Mouse (Mus musculus): Measurements from ENCODE around the gene Csnk2b. TPM values are rescaled to one million over a fixed set of nuclear protein-coding genes. Genes with fewer than 3 reads are reported as not detected.
A peak's percentile ranks its signal among the peaks of the same experiment; 100 is the strongest.
"Not testable (repeated sequence)": the region's sequence is repeated elsewhere in the genome, so short reads cannot be mapped to it uniquely, and the experiment has no call there.

Csnk2b gene
- polyA plus RNA-seq, 1 experiment from 2014 or later, result 246 TPM

DNA sequence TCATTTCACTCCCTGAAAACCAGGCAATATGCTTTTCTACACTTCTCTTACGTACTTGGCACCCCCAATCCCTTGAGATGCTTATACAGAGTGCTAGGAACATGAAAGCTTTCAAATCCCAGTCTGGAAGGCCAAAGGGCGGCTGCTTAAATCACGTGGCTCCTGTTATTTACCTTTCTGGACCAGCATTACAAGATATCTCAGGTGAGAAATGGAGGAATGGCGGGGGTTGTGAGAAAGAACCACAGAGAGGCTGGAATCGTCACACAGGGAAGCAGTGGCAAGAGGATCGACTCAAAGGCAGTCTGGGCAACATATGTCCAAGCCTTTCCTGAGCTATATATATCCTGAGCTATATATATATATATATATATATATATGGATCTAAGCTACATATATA lies 3.7 kb upstream of the Csnk2b start:
- Histone ChIP-seq H3K36me3 (peaks cover 42% of the 10 kb centered on the region), H3K4me1 (peaks cover 45% of the 10 kb centered on the region), H3K9me3 (no peaks in the 10 kb centered on the region), H3K27me3 (ENCODE audit: insufficient read depth, poor library complexity, severe bottlenecking) (no peaks in the 10 kb centered on the region), H3K27ac (peak overlapping the region; percentile 78; the same call in 1 of the 2 replicates), H3K4me3 (peak overlapping the region; percentile 81)
- 25% methylated on average over 6 of the region's 6 CpGs for WGBS
- no peak for DNase-seq (ENCODE audit: low spot score)

DNA sequence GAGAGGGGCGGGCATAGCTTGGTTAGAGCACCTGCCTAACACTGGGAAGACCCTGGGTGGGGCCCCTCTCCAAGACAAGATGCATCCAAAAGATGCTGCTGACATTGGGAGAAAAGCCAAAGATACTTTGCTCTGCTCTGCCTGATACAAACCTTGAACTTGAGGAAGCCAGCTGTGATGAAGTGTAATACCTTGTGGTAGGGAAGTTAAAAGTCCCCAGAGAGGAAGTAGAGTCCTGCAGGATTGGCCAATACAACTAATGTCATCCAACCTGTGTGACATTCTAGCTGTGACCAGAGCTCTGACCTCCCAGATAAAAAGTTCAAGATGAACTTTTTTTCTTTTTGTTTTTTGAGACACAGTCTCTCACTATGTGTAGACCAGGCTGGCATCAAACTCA lies 3.2 kb upstream of the Csnk2b start:
- Histone ChIP-seq H3K36me3 (peaks cover 39% of the 10 kb centered on the region), H3K27me3 (ENCODE audit: insufficient read depth, poor library complexity, severe bottlenecking) (no peaks in the 10 kb centered on the region), H3K4me3 (no peak overlapping the region), H3K4me1 (peaks cover 50% of the 10 kb centered on the region), H3K9me3 (no peaks in the 10 kb centered on the region), H3K27ac (no peak overlapping the region)
- no peak for DNase-seq (ENCODE audit: low spot score)
- WGBS, result 93% methylated on average over 1 of the region's 1 CpGs

DNA sequence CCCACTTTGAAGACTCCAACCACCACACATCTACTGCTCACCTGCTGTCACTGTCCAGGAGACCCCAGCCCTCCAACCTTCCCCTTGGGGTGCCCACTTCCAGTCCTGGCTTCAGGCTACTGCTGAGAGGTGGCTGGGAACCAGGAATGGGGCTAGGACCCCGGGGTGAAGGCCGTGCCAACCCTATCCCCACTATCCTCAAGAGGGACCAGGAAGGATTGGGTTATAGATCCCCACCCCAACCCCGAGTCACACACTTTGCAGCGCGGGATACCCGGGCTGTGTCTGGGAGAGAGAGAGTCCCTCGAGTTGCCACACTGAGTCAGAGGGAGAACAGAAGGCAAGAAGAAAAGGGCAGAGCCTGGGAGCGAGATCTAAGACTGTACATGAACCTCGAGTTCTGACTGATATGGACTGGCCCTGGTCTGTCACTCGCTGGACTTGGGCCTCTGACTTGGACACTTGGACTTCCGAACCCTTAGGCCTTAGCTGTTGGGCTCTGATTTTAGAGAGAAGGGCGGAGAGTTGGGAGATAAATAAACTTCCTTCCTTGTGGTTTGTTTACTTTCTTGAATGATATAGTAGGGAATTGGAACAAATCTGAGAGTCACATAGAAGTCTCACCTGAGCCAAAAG lies 2.5 kb upstream of the Csnk2b start:
- H3K36me3 ChIP-seq, result peaks cover 41% of the 10 kb centered on the region
- not testable (repeated sequence) for DNase-seq (ENCODE audit: low spot score); H3K9me3 ChIP-seq; H3K27me3 ChIP-seq (ENCODE audit: insufficient read depth, poor library complexity, severe bottlenecking); H3K27ac ChIP-seq; H3K4me3 ChIP-seq
- WGBS, result 92% methylated on average over 12 of the region's 12 CpGs
- peaks cover 53% of the 10 kb centered on the region for H3K4me1 ChIP-seq

DNA sequence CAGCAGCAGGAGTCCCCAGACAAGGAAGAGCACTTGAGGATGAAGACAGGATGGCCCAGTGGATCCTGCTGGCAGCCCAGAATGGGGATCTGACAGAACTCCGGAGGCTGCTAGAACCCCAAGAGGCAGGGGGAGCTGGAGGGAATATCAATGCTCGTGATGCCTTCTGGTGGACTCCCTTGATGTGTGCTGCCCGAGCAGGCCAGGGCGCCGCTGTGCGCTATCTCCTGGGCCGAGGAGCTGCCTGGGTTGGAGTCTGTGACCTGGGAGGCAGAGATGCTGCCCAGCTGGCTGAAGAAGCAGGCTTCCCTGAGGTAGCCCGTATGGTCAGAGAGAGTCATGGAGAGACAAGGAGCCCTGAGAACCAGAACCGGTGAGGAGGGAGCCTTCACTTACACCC lies 1.4 kb upstream of the Csnk2b start:
- not testable (repeated sequence) for H3K4me3 ChIP-seq; DNase-seq (ENCODE audit: low spot score); H3K9me3 ChIP-seq; H3K27me3 ChIP-seq (ENCODE audit: insufficient read depth, poor library complexity, severe bottlenecking); H3K27ac ChIP-seq
- 88% methylated on average over 9 of the region's 9 CpGs for WGBS
- Histone ChIP-seq H3K36me3 (peaks cover 44% of the 10 kb centered on the region), H3K4me1 (peaks cover 45% of the 10 kb centered on the region)

DNA sequence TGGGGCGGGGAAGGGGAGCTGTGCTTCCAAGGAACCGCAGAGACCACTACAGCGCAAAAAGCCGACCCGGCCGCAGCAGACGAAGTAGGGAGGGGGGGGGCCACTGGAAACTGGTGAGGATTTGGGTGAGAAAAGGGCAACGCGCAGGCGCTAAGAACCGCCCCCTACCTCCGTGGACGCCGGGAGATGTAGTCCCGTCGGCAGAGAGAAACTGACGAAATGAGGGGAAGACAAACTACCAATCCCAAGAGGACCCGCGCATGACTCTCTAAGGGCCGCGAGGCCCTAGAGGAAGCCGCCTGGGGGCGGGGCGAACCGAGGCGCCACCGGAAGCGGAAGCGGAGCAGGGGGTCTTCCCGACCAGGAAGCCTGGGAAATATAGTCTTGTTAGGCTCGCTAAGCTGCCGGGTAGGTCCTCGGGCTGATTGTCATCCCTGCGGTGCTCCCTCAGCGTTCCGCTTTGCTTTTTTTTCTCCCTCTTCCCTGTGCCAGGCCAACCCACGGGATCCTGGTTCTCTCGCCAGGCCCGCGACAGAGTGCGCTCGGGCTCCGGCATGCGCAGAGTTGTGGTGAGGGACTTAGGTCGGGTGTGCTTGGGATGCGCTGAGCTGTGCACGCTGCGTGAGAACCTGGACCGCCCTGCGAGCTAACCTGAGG lies 582 bp downstream of the Csnk2b start, which contains the start of gene Gpank1:
Gpank1 (plus strand) TSS at position 313 of the 657 bp plus-strand sequence.
- Histone ChIP-seq H3K27me3 (ENCODE audit: insufficient read depth, poor library complexity, severe bottlenecking) (no peaks in the 10 kb centered on the region), H3K4me3 (peak within 1 kb of the TSS; percentile 97), H3K27ac (peak within 1 kb of the TSS; percentile 94), H3K9me3 (no peaks in the 10 kb centered on the region), H3K4me1 (peaks cover 29% of the 10 kb centered on the region), H3K36me3 (peaks cover 52% of the 10 kb centered on the region)
- under 1% methylated on average over 50 of the region's 50 CpGs for WGBS
- peak; percentile 99 for DNase-seq (ENCODE audit: low spot score)

DNA sequence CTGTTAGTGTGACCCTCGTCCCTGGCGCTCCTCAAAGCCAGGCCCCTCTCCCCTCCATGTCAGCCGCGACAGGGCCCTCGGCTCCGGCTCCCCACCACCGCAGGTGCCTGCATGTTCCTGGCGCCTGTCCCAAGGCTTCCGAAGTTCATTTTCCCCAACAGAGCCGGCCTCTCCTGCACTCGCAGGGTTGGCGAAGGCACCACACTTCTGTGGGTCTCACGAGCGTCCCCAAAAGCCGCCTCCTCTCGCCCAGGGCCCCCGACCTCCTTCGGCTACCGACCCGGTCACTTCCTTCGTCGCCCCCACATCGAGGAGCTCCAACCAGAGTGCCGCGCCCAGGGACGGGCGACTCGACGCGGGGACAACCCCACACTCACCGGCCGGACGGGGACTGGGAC lies 1.1 kb downstream of the Csnk2b start:
- H3K4me3 ChIP-seq, result peak overlapping the region; percentile 97
- H3K9me3 ChIP-seq, result no peaks in the 10 kb centered on the region
- H3K4me1 ChIP-seq, result peaks cover 27% of the 10 kb centered on the region
- under 1% methylated on average over 33 of the region's 33 CpGs for WGBS
- peaks cover 57% of the 10 kb centered on the region for H3K36me3 ChIP-seq
- no peaks in the 10 kb centered on the region for H3K27me3 ChIP-seq (ENCODE audit: insufficient read depth, poor library complexity, severe bottlenecking)
- no peak for DNase-seq (ENCODE audit: low spot score)
- peak overlapping the region; percentile 94 for H3K27ac ChIP-seq

DNA sequence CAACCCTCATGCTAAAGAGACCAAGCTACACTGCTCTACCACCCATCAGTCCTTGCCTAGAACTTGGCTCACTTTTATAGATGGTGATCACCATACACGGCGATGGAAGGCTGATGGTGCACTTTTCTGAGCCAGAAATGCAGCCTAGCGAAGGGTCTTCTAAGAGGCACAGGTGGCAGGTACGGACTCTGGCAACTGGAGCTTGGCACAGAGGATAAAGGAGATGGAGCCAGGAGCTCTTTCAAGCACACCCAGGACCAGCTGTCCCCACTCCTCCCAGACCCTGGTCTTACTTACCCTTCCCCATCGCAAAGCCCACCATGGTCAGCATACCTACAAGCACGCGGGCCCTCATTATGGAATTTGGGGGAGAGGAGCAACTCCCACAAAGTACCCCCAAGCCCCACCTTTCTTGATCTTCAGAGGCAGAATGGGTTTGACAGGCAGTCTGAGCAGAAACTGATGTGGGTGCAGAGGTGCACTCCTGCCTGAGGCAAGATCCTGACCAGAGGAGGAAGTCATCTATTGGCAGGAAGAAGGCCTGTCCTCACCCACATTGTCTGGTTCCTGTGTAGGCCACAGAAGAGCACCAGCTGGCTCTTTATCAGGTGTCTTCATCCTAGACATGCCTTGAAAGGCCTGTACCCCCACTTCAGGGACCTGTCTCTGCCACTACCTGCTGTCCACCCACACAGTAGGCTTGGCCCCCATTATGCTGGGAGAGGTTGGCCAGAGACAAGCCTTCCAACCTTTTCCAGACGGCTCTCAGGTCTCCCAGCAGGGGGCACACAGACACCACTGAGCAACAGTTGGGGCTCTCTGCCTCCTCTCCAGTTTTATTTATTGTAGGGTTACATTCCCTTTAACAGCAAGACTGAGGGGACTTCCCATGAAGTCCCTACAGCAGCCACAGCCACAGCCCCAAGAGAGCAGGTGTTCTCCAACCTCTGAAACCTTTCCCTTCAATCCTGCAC lies 6.5 kb downstream of the Csnk2b start, which contains the start of gene Ly6g5b:
Ly6g5b (minus strand) TSS at position 383 of the 974 bp plus-strand sequence.
- peaks cover 55% of the 10 kb centered on the region for H3K36me3 ChIP-seq
- H3K4me1 ChIP-seq, result peaks cover 12% of the 10 kb centered on the region; the same call in 1 of the 2 replicates
- WGBS, result 87% methylated on average over 8 of the region's 8 CpGs
- H3K27me3 ChIP-seq (ENCODE audit: insufficient read depth, poor library complexity, severe bottlenecking), result no peaks in the 10 kb centered on the region
- no peak within 1 kb of the TSS for H3K4me3 ChIP-seq
- H3K9me3 ChIP-seq, result no peaks in the 10 kb centered on the region
- DNase-seq (ENCODE audit: low spot score), result no peak
- H3K27ac ChIP-seq, result no peak within 1 kb of the TSS

DNA sequence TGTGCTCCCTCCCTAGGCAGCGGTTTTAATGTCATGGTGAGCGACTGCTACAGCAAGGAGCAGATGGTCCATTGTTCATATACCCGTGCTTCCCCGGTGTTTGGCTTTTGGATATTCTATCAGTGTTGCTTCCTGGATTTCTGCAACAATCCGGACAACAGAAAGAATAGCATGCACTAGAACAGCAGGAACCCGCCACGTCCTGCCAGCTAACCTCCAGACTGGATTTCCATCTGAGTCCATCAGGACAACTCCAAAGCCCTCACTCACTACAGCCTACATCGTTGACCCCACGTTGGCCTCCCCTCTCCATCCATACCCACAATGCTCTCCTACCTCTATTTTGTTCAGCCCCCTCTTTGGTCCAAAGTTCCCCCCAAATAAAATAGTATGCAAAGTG lies 10.1 kb downstream of the Csnk2b start:
- Histone ChIP-seq H3K4me1 (peaks cover 7% of the 10 kb centered on the region; the same call in 1 of the 2 replicates), H3K36me3 (peaks cover 28% of the 10 kb centered on the region), H3K9me3 (no peaks in the 10 kb centered on the region), H3K27ac (peak overlapping the region; percentile 69), H3K4me3 (no peak overlapping the region), H3K27me3 (ENCODE audit: insufficient read depth, poor library complexity, severe bottlenecking) (no peaks in the 10 kb centered on the region)
- WGBS, result 66% methylated on average over 9 of the region's 9 CpGs
- no peak for DNase-seq (ENCODE audit: low spot score)

DNA sequence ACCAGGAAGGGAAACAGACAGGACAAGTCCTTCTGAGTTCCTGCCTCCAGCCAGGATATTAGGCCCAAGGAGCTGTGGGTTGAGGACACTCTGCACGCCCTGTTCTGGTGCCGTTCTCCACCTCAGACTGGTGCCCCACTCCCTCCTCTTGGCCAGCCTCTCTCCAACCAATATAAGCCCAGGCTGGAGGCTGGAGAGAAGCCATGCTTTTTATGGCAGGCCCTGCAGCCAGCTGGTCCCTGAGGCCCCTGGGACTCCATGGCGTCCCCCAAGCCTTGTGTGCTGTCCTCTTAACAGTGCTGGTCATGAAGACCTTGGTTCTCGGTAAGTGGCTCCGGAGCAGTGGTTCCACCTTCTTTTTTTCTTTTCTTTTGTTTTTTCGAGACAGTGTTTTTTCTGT lies 13.8 kb downstream of the Csnk2b start, which contains the start of gene Ly6g5c:
Ly6g5c (plus strand) TSS at position 183 of the 400 bp plus-strand sequence.
- Histone ChIP-seq H3K9me3 (no peaks in the 10 kb centered on the region), H3K27ac (no peak within 1 kb of the TSS), H3K4me3 (no peak within 1 kb of the TSS), H3K4me1 (peaks cover 20% of the 10 kb centered on the region), H3K27me3 (ENCODE audit: insufficient read depth, poor library complexity, severe bottlenecking) (no peaks in the 10 kb centered on the region), H3K36me3 (peaks cover 17% of the 10 kb centered on the region)
- no peak for DNase-seq (ENCODE audit: low spot score)
- 78% methylated on average over 6 of the region's 6 CpGs for WGBS

DNA sequence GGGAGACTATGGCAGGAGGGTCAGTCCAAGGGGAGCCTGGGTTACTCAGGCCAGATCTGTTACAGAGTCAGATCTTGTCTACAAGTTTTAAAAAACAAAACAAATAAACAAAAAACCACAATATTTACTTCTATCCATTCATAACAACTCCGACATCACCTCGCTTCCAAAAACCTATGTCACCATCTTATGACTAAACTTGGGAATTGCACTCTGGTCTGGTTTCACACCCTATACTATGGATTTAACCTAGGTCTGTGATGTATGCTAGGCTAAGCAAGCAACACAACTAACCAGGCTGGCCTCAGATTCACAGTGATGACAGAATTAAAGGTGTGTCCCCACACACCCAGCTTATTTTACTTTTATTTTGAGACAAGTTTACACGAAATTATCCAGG lies 15.3 kb downstream of the Csnk2b start:
- no peak overlapping the region for H3K4me3 ChIP-seq
- H3K27me3 ChIP-seq (ENCODE audit: insufficient read depth, poor library complexity, severe bottlenecking), result no peaks in the 10 kb centered on the region
- 61% methylated on average over 3 of the region's 3 CpGs for WGBS
- no peak overlapping the region for H3K27ac ChIP-seq
- peaks cover 32% of the 10 kb centered on the region for H3K36me3 ChIP-seq
- no peak for DNase-seq (ENCODE audit: low spot score)
- peaks cover 31% of the 10 kb centered on the region for H3K4me1 ChIP-seq
- no peaks in the 10 kb centered on the region for H3K9me3 ChIP-seq

DNA sequence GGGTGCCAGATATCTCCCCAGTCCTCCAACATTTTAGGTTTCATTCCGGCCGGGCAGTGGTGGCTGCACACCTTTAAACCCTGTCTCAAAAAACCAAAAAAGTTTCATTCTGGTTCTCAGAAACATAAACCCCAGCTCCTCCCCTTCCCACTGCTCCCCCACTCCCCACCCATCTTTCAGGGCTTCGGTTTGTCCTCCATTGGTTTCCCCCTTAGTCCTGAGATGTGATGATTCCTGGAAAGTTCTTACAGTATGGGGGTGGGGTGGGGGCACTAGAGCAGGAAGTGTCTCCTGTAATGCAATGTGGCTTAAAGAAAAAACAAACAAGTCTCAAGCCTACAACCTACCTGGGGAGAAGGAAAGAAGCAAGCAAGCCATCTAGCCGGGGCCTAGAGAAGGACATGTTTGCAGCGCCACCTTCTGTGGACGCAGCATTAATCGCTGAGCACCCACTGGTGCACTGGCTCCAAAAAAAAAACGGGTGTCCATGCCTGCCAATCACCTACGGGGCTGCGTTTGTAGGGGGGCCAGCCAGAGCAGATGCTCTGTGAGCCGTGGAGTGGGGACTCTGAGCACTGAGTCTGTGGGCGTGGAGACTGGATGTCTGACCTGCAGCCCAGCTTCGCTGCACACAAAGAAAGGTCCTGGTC lies 16.0 kb downstream of the Csnk2b start:
- Histone ChIP-seq H3K4me3 (peak overlapping the region; percentile 22; the same call in 1 of the 2 replicates), H3K9me3 (no peaks in the 10 kb centered on the region), H3K27ac (peak overlapping the region; percentile 69; the same call in 1 of the 2 replicates), H3K36me3 (peaks cover 39% of the 10 kb centered on the region), H3K4me1 (peaks cover 27% of the 10 kb centered on the region), H3K27me3 (ENCODE audit: insufficient read depth, poor library complexity, severe bottlenecking) (no peaks in the 10 kb centered on the region)
- no peak for DNase-seq (ENCODE audit: low spot score)
- 30% methylated on average over 13 of the region's 13 CpGs for WGBS

DNA sequence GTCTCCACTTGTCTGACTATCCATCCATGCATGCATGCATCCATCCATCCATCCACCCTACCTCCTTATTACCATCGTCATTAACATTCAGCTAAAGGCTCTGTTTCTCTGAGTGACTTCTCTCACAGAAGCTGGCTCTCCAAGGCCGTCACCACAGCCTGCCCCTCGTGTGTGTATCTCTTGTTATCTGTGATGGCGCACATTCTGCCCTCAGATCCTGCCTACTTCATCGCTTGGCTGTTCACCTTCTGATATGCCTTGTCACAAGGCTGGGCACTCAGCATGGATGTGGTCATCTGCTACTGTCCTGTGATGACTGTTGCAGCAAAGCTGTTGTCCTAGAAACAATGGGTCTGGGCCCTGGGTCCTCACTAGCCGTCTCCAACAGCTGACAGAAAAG lies 17.1 kb downstream of the Csnk2b start:
- Histone ChIP-seq H3K4me1 (peaks cover 37% of the 10 kb centered on the region), H3K27ac (no peak overlapping the region), H3K27me3 (ENCODE audit: insufficient read depth, poor library complexity, severe bottlenecking) (no peaks in the 10 kb centered on the region), H3K4me3 (no peak overlapping the region), H3K9me3 (no peaks in the 10 kb centered on the region), H3K36me3 (peaks cover 50% of the 10 kb centered on the region)
- no peak for DNase-seq (ENCODE audit: low spot score)
- 58% methylated on average over 6 of the region's 6 CpGs for WGBS

Data from heart, embryonic 10.5 days (tissue).